Mouse (Mus musculus) mouse embryonic stem cell (cell line): ENCODE results near the gene Kpna4.
"Not testable (repeated sequence)": the region's sequence is repeated elsewhere in the genome, so short reads cannot be mapped to it uniquely, and the experiment has no call there.

Experiments used
- in situ Hi-C, 2 experiments: fragments of 300-500 bp; cut with MboI; formaldehyde crosslinking; loops; 1 replicate in 1 of 2; 3 replicates in 1 of 2; pipeline ENCODE4 v1.14.3; 2019 to 2020; ENCODE audit warnings: low sequenced_read_pairs in 2 of 2, low pct_unique_long_range_greater_than_20kb in 1 of 2, mixed read lengths in 1 of 2; ENCODE audit not compliant: unreplicated experiment in 1 of 2

The Kpna4 gene

GRCm38 (mm10) chr3:69040105-69040504 is 86.8 kb downstream of the Kpna4 start:
- in situ Hi-C loops, result loop anchor here in 1 of 2 experiments (25.0 kb wide), 1 partner anchor 697 kb away; no protein-coding TSS in a partner anchor

- in situ Hi-C loops, result loop anchor here (10.0 to 25.0 kb wide), 2 partner anchors 711 to 719 kb away; no protein-coding TSS in a partner anchor
These were observed 100.7 kb downstream of the Kpna4 start for GRCm38 (mm10) chr3:69026133-69026783.

GRCm38 (mm10) chr3:69020764-69021163 is 106.1 kb downstream of the Kpna4 start:
- in situ Hi-C loops, result loop anchor here in 1 of 2 experiments (10.0 kb wide), 1 partner anchor 724 kb away; no protein-coding TSS in a partner anchor

- in situ Hi-C loops, result loop anchor here in 1 of 2 experiments (10.0 kb wide), 1 partner anchor 725 kb away; no protein-coding TSS in a partner anchor
These were observed 106.6 kb downstream of the Kpna4 start for GRCm38 (mm10) chr3:69020285-69020684.

GRCm38 (mm10) chr3:69018635-69019034 is 108.3 kb downstream of the Kpna4 start:
- in situ Hi-C loops, result not testable (repeated sequence)

GRCm38 (mm10) chr3:69017181-69017580 is 109.7 kb downstream of the Kpna4 start:
- in situ Hi-C loops, result no loop called here
